Mouse (Mus musculus): ENCODE results near the gene Slc6a16. TPM values are rescaled to one million over a fixed set of nuclear protein-coding genes. Genes with fewer than 3 reads are reported as not detected.

Slc6a16 gene
- polyA plus RNA-seq, 1 experiment from 2014 or later = 0.50 TPM

DNA sequence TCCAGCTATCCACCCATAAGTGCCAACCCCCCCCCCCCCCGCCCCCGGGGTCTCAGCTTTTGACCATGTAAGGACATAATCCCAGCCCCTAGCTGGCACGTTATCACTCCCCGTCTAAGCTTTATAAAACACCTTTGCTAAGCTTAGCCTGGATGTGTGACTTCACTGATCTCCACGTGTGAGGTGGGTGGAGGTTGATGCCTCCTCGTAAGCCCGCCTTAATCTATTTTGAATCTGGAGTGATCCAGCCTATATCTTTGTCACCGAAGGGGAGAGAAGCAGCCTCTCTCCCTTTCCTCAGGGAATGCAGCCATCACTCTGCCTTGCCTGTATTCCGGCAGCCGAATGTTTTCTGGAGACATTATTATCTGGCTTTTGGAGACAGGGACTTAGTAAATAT, 38.2 kb upstream of the Slc6a16 start:
- Histone ChIP-seq H3K27ac (peak overlapping the region; percentile 67; the same call in 1 of the 2 replicates), H3K36me3 (no peaks in the 10 kb centered on the region), H3K27me3 (ENCODE audit: insufficient read depth, poor library complexity, severe bottlenecking) (peaks cover 10% of the 10 kb centered on the region), H3K4me1 (peaks cover 16% of the 10 kb centered on the region; the same call in 1 of the 2 replicates), H3K9me3 (no peaks in the 10 kb centered on the region), H3K4me3 (no peak overlapping the region)
- 23% methylated on average over 10 of the region's 10 CpGs for WGBS
- DNase-seq (ENCODE audit: low spot score) = no peak

DNA sequence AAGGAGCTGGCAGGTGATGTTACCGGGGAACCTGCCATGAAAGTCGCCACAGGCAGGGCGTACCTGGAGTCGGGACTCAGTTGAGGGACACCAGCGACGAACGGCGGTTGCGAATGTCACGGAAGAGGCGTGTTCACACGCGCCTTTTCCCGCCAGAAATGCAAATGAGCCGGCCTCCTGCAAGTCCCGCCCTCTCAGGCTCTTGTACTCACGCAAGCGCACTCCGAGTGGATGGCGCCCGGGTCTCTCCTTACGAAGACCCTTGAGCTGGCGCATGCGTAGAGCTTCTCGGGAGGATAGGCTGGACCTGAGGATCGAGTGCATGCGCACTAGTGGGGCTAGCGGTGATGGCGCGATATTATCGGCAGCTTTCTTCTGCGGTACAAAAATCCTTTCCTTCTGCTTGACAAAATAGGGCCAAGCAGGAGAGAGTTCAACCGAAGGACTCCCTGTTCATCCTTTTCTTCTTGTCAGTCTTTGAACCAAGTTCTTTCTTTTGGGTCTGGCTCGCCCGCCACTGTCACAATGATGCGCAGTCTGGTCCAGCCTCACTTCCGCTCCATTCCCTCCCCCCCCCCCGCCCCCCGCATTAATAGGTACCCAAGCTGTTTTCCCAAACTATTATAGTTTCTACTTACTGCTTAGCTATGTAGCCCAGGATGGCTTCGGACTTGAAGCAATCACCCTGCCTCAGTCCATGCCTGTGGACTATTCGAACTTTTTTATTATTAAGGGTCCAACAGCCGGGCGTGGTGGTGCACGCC, 36.3 kb upstream of the Slc6a16 start, which contains the start of gene Ccdc155:
Ccdc155 (minus strand) TSS at position 513 of the 764 bp plus-strand sequence.
- H3K27ac ChIP-seq = peak within 1 kb of the TSS; percentile 69
- 8% methylated on average over 44 of the region's 44 CpGs for WGBS
- peak; percentile 99 for DNase-seq (ENCODE audit: low spot score)
- no peaks in the 10 kb centered on the region for H3K9me3 ChIP-seq
- peaks cover 14% of the 10 kb centered on the region; the same call in 1 of the 2 replicates for H3K27me3 ChIP-seq (ENCODE audit: insufficient read depth, poor library complexity, severe bottlenecking)
- peak within 1 kb of the TSS; percentile 60 for H3K4me3 ChIP-seq
- H3K36me3 ChIP-seq = no peaks in the 10 kb centered on the region
- H3K4me1 ChIP-seq = peaks cover 7% of the 10 kb centered on the region; the same call in 1 of the 2 replicates

GRCm38 (mm10) chr7:45208260-45208659, 32.6 kb upstream of the Slc6a16 start:
- H3K27ac ChIP-seq = no peak overlapping the region
- H3K4me3 ChIP-seq = no peak overlapping the region
- WGBS = 70% methylated on average over 6 of the region's 6 CpGs
- H3K9me3 ChIP-seq = no peaks in the 10 kb centered on the region
- DNase-seq (ENCODE audit: low spot score) = no peak
- H3K27me3 ChIP-seq (ENCODE audit: insufficient read depth, poor library complexity, severe bottlenecking) = peaks cover 35% of the 10 kb centered on the region
- H3K4me1 ChIP-seq = peaks cover 13% of the 10 kb centered on the region
- no peaks in the 10 kb centered on the region for H3K36me3 ChIP-seq

GRCm38 (mm10) chr7:45211070-45211469, 29.8 kb upstream of the Slc6a16 start:
- no peaks in the 10 kb centered on the region for H3K9me3 ChIP-seq
- DNase-seq (ENCODE audit: low spot score) = no peak
- H3K36me3 ChIP-seq = no peaks in the 10 kb centered on the region
- peaks cover 35% of the 10 kb centered on the region for H3K27me3 ChIP-seq (ENCODE audit: insufficient read depth, poor library complexity, severe bottlenecking)
- H3K27ac ChIP-seq = no peak overlapping the region
- peaks cover 20% of the 10 kb centered on the region for H3K4me1 ChIP-seq
- WGBS = 33% methylated on average over 10 of the region's 10 CpGs
- H3K4me3 ChIP-seq = 0 out of 2 replicates have a peak overlapping the region, but pooled peaks have one; percentile 45

DNA sequence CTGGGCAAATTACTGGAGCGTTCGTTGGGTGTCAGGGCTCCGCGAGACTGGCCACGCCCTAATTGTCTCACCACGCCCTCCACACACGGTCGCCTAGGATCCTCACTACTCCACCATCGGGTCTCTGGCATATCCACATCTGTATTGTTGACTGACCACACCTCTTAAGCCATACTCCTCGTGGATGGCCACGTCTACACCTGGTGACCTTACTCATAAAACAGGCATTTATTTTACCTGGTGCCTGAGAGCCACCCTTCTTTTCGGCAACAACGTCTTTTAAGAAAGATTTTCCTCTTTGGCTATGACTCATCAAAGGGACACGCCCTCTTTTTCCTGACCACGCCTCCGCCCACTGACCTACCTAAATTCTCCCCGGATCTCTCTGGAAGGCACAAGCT, 29.0 kb upstream of the Slc6a16 start, which contains the start of gene Dkkl1:
Dkkl1 (minus strand) TSS at position 297 of the 401 bp plus-strand sequence.
- Histone ChIP-seq H3K4me1 (peaks cover 26% of the 10 kb centered on the region), H3K27ac (peak within 1 kb of the TSS; percentile 56; the same call in 1 of the 2 replicates), H3K27me3 (ENCODE audit: insufficient read depth, poor library complexity, severe bottlenecking) (peaks cover 35% of the 10 kb centered on the region), H3K9me3 (no peaks in the 10 kb centered on the region), H3K4me3 (peak within 1 kb of the TSS; percentile 45), H3K36me3 (no peaks in the 10 kb centered on the region)
- DNase-seq (ENCODE audit: low spot score) = no peak
- 3% methylated on average over 17 of the region's 17 CpGs for WGBS

DNA sequence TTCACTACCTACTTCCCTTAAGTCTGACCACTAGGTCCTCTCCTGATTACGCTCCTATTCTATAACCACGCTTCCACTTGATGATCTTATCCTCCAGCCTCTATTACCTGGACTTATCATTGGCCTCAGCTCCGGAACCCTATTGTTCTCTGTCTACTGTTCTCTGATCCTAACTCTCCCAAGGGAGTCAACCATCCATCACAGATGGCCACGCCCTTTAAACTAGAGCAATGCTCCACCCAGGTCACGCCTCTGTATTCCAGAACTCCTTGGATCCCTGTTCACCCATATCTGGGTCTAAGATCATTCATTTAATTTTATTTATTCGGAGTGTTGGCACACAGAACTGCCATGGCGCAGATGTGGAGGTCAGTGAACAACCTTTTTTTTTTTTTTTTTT, 28.5 kb upstream of the Slc6a16 start:
- Histone ChIP-seq H3K9me3 (no peaks in the 10 kb centered on the region), H3K36me3 (peaks cover 3% of the 10 kb centered on the region), H3K27me3 (ENCODE audit: insufficient read depth, poor library complexity, severe bottlenecking) (peaks cover 35% of the 10 kb centered on the region), H3K4me3 (peak overlapping the region; percentile 45; the same call in 1 of the 2 replicates), H3K4me1 (peaks cover 31% of the 10 kb centered on the region), H3K27ac (no peak overlapping the region)
- DNase-seq (ENCODE audit: low spot score) = no peak
- 72% methylated on average over 7 of the region's 7 CpGs for WGBS

DNA sequence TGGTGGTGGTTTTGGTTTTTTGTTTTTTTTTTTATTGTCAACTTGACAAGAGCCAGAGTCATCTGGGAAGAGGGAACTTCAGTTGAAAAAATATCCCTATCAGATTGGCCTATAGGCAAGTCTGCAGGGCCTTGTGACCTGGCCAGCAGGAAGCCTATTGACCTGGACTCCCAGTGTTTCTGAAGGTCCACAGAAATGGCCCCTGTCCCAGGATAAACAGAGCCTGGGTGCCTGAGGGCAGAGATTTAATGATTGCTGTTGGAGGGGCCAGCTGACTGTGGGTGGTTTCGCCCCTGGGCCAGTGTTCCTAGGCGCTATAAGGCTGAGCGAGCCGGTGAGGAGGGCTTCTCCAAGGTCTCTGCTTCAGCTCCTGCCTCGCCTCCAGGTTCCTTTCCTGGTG, 27.2 kb upstream of the Slc6a16 start:
- H3K27ac ChIP-seq = no peak overlapping the region
- H3K4me3 ChIP-seq = no peak overlapping the region
- H3K9me3 ChIP-seq = no peaks in the 10 kb centered on the region
- DNase-seq (ENCODE audit: low spot score) = no peak
- 51% methylated on average over 5 of the region's 5 CpGs for WGBS
- peaks cover 42% of the 10 kb centered on the region for H3K4me1 ChIP-seq
- H3K36me3 ChIP-seq = peaks cover 17% of the 10 kb centered on the region
- H3K27me3 ChIP-seq (ENCODE audit: insufficient read depth, poor library complexity, severe bottlenecking) = peaks cover 35% of the 10 kb centered on the region

DNA sequence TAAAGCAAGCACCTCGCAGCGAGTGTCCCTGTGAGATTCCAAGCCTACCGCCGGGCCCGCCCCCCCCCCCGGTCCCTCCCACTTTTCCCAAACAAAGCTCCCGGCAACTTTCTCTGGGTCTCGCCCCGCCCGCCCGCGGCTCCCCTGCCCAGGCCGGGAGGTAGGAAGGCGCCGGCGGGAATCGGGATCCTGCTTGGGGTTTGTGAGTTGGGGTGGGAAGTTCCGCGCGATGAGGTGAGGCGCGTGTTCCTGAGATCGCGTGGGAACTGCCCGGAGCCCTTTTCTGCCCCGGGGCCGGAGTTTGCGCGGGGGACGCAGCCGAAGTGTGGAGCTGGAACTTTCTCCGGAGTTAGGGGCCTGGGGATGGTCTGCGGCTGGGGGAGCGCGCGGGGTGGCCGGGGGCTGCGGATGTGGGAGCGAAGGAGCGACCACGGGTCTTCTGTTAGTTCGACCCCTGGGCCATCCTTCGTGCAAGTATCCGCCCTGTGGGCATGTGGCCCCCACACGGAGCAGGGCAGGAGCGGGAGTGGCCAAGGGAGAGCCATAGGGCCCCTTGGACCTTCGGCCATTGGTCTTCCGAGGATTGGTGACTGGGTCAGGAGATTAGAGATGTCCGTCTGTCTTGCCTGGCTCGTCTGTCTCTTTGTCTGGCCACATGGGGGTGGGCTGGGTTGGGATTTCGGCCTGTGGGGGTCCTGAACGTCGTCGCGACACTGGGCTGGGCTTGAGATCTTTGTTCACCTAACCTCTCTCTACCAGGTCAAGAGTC, 25.0 kb upstream of the Slc6a16 start, which contains the start of gene Tead2:
Tead2 (plus strand) TSS at position 81 of the 769 bp plus-strand sequence.
- no peaks in the 10 kb centered on the region for H3K9me3 ChIP-seq
- WGBS = under 1% methylated on average over 55 of the region's 55 CpGs
- H3K4me3 ChIP-seq = peak within 1 kb of the TSS; percentile 93
- peak within 1 kb of the TSS; percentile 96 for H3K27ac ChIP-seq
- DNase-seq (ENCODE audit: low spot score) = peak; percentile 89
- H3K4me1 ChIP-seq = peaks cover 58% of the 10 kb centered on the region
- H3K36me3 ChIP-seq = peaks cover 38% of the 10 kb centered on the region
- H3K27me3 ChIP-seq (ENCODE audit: insufficient read depth, poor library complexity, severe bottlenecking) = peaks cover 16% of the 10 kb centered on the region

DNA sequence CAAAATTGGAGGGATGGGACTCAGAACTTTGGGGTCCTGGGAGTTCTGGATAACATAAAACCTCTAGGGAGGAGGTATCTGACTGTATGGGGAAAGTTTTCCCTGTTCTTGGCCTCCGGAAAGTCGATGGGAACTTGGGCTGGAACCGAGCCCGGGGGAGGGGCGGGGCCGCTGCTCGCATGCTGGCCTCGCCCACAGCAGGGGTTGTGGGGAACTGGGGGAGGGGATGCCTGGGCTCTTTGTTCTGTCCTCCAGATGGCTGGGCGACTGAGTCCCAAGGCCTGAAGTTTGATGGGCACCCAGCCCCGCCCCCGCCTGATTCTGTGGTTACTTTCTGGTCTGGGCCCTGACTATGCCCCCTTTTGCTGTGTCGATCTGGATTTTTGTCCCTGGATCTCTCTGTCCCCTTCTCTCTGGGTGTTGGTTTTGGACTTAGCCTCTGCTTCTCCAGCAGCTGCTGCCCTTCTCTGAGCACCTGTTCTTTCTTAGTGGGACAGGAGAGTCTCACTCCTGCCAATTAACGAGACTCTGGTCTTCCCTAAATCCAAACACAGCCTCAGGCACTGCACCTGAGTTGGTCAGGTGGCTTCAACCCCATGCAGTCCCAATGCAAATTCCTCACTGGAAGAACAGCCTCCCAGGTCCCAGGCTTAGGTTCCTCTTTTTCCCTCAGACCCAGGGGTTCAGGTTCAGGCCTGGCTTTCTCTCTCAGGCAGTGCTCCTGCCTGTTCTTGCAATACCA, 24.3 kb upstream of the Slc6a16 start:
- WGBS = under 1% methylated on average over 13 of the region's 13 CpGs

GRCm38 (mm10) chr7:45221680-45222079, 19.2 kb upstream of the Slc6a16 start:
- 84% methylated on average over 2 of the region's 2 CpGs for WGBS

More for the DNA sequence above, 24.3 kb upstream of the Slc6a16 start:
- Histone ChIP-seq H3K27ac (peak overlapping the region; percentile 96), H3K9me3 (no peaks in the 10 kb centered on the region), H3K27me3 (ENCODE audit: insufficient read depth, poor library complexity, severe bottlenecking) (peaks cover 8% of the 10 kb centered on the region), H3K36me3 (peaks cover 46% of the 10 kb centered on the region), H3K4me3 (peak overlapping the region; percentile 93), H3K4me1 (peaks cover 51% of the 10 kb centered on the region)
- peak; percentile 92 for DNase-seq (ENCODE audit: low spot score)

DNA sequence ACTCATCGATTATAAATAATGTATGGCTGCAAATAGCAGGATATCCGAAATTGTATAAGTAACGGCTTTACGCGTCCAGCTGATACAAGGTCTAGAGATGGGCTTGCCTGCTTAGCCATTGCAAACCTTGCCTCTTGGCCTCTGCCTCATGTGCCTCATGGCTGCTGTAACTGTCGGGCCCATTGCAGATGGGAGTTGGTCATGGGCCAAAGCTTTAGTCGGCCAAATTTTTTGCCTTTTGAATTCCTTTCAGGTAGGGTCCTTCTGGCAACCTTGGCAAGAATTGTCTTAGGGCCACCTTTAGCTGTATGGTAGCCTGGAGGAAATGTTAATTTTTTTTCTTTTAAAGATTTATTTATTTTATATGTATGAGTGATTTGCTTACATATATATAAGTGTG, 16.1 kb upstream of the Slc6a16 start:
- Histone ChIP-seq H3K27me3 (ENCODE audit: insufficient read depth, poor library complexity, severe bottlenecking) (no peaks in the 10 kb centered on the region), H3K9me3 (no peaks in the 10 kb centered on the region), H3K36me3 (peaks cover 100% of the 10 kb centered on the region), H3K27ac (no peak overlapping the region), H3K4me3 (no peak overlapping the region), H3K4me1 (peaks cover 7% of the 10 kb centered on the region; the same call in 1 of the 2 replicates)
- 94% methylated on average over 7 of the region's 7 CpGs for WGBS
- DNase-seq (ENCODE audit: low spot score) = peak; percentile 39

More at GRCm38 (mm10) chr7:45221680-45222079, 19.2 kb upstream of the Slc6a16 start:
- H3K36me3 ChIP-seq = peaks cover 96% of the 10 kb centered on the region
- H3K27me3 ChIP-seq (ENCODE audit: insufficient read depth, poor library complexity, severe bottlenecking) = no peaks in the 10 kb centered on the region
- H3K4me1 ChIP-seq = peaks cover 34% of the 10 kb centered on the region
- DNase-seq (ENCODE audit: low spot score) = no peak
- no peak overlapping the region for H3K27ac ChIP-seq
- H3K9me3 ChIP-seq = no peaks in the 10 kb centered on the region
- no peak overlapping the region for H3K4me3 ChIP-seq

DNA sequence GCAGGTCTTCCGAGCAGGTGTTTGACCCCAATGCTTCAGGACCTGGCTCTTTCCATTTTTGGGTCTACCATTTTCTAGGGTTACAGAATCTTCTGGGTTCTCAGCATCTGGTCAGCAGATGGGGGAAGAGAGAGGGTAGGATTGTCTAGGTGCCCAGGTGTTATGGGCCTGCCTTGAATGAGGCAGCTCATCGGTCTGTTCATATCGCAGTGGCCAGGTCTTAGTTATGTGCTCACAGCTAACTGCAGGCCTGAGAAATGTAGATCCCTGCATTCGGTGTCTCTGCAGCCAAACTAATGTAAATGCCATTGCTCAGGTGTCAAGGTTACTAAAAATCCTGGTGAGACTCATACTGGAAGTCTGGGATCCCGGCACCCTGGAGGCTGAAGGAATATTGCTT, 14.5 kb upstream of the Slc6a16 start:
- 94% methylated on average over 5 of the region's 5 CpGs for WGBS
- Histone ChIP-seq H3K36me3 (peaks cover 96% of the 10 kb centered on the region), H3K27me3 (ENCODE audit: insufficient read depth, poor library complexity, severe bottlenecking) (no peaks in the 10 kb centered on the region), H3K4me3 (no peak overlapping the region), H3K4me1 (0 out of 2 replicates have a peak, but pooled peaks cover 4% of the 10 kb centered on the region), H3K27ac (no peak overlapping the region), H3K9me3 (no peaks in the 10 kb centered on the region)
- peak; percentile 65 for DNase-seq (ENCODE audit: low spot score)
